Mouse (Mus musculus) adrenal gland, postnatal 4 days (tissue): ENCODE measurements around the gene Thap3. TPM values are rescaled to one million over a fixed set of nuclear protein-coding genes. Genes with fewer than 3 reads are reported as not detected.

Experiments
- DNase-seq, 2 experiments: peaks; one replicate each; pipeline ENCODE4 v3.0.0; 2021 to 2022; ENCODE audit warnings: low spot score in 2 of 2, mixed read lengths in 2 of 2
- total RNA-seq, 2 experiments: library from RNA; stranded (reverse); gene quantifications; 2 replicates each; pipeline ENCODE4 v1.2.3; 2021

Thap3 gene
- total RNA-seq, 2 experiments from 2014 or later, result 35.6 to 41.8 TPM

GRCm38 (mm10) chr4:151985886-151986285, 2.9 kb downstream of the Thap3 start:
- no peak for DNase-seq

- no peak for DNase-seq
Measured at GRCm38 (mm10) chr4:151983560-151983959, 5.2 kb downstream of the Thap3 start.

DNA sequence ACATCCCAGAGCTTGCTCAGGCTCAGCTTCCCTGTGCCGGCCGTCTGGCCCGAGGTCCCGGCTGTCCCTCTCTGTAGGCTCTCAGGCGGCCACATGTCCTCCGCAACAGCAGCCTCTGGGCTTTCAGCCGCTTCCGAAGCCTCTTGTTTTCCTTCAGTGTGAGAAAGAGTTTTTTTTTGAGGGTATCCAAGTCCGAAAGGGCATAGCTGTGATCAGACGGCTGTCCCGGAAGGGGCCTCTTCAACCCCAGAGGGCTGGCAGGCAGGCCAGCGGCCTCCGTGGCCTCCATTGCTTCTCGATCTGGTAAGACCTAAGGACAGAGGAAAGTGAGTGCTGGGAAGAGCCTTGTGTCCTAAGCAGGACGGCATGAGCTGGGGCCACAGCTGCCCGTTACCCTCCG, 5.8 kb downstream of the Thap3 start:
- DNase-seq, result no peak

DNA sequence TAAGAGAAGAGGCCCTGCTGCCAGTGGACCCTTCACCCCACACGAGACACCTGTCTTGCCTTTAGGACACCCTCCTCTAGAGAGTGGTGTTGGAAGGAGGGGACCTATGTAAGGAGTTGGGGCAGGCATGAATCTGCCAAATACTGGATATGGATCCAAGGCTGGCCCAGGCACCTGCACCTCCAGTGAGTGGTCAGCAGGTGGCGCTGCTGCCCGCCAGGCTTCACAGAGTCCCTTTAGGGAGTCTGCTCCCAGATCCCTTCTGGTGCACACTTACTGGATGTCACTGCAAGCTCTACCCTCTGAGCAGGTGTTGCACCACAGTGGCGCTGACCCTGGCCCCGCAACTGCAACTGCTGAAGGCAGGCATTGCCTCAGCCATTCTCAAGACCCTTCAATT, 7.4 kb downstream of the Thap3 start:
- DNase-seq, result peak; percentile 72 to 75

DNA sequence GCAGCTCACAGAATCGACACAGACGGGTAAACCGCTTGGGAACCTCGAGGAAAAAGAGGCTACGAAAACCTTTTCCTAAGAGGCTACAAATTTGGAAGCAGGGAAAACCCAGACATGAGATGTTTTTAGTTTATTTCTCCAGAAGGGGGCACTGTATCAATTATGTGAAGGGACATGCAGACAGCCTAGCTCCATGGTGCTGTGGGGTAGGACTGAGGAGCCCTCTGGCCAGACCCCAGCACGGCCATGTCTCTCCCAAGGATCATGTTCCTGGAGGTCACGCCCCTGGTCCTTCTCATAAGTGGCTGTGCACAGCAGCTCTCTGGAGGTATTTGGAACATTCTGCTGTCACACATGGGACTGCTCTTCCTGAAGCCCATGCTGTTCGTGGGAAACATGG, 8.1 kb downstream of the Thap3 start:
- DNase-seq, result no peak

GRCm38 (mm10) chr4:151977748-151978147, 11.0 kb downstream of the Thap3 start:
- DNase-seq, result peak; percentile 64 to 76

- no peak for DNase-seq
Measured at GRCm38 (mm10) chr4:151975441-151975840, 13.4 kb downstream of the Thap3 start.

- DNase-seq, result no peak
Measured at GRCm38 (mm10) chr4:151972221-151972967, 16.4 kb downstream of the Thap3 start.

GRCm38 (mm10) chr4:151968204-151968921, 20.4 kb downstream of the Thap3 start:
- DNase-seq, result no peak

DNA sequence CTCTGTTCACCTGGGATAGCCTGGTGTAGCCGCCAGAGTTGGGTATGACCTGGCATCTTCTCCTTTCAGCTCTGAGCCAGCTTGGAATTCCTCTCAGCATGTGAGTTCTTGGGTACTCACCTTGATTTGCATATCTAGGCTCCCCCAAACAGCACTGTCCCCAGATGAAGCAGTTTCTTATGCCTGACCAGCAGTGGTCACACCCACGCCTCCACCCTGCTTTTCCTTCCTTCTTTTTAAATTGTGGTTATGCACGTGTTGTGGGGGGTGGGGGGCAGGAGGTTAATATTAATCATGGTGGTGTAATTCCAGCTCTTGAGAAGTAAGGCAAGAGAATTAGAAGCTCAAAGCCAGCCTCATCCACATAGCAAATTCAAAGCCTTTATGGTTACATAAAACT, 26.0 kb downstream of the Thap3 start:
- DNase-seq, result no peak

DNA sequence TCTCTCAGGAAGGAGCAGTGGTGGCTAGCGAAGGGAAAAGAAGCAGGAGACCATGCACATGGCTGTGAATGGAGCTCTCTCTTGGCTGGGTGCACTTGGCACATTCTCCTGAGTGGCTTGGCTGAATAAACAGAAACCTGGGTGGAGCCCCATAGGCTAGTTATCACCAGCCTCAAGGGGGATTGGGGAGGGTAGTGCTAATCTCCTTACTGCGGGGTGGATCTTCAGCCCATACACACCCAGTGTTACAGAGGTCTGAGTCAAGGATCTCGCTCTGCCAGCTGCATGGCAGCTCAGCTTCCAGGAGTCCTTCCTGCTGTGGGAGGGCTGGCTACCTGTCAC, 28.3 kb downstream of the Thap3 start:
- no peak for DNase-seq

DNA sequence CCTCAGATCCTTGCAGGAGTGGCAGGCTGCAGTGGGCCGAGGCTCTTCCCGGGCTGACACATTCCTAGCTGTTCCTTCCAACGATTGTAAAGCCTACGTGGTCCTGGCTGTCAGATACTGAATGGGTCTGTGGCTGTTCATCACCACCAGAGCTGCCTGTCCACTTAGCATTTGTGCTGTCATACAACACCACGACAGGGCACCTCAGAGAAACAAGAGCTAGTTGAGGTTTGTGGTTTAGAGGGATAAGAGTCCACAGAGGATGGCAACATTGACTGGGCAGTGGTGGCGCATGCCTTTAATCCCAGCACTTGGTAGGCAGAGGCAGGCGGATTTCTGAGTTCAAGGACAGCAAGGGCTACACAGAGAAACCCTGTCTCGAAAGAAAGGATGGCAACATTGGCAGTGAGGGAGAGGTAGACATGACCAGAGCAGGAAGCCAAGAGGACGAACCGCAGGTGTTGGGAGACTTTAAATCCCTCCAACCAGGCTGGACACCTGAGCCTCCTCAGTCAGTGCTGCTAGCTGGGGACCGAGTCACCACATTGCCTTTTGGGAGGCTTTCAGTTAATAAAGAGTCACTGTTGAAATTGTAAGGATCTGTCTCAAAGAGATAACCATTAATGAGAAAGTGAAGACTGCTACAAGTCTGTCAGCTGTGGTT, 28.8 kb downstream of the Thap3 start:
- no peak for DNase-seq

DNA sequence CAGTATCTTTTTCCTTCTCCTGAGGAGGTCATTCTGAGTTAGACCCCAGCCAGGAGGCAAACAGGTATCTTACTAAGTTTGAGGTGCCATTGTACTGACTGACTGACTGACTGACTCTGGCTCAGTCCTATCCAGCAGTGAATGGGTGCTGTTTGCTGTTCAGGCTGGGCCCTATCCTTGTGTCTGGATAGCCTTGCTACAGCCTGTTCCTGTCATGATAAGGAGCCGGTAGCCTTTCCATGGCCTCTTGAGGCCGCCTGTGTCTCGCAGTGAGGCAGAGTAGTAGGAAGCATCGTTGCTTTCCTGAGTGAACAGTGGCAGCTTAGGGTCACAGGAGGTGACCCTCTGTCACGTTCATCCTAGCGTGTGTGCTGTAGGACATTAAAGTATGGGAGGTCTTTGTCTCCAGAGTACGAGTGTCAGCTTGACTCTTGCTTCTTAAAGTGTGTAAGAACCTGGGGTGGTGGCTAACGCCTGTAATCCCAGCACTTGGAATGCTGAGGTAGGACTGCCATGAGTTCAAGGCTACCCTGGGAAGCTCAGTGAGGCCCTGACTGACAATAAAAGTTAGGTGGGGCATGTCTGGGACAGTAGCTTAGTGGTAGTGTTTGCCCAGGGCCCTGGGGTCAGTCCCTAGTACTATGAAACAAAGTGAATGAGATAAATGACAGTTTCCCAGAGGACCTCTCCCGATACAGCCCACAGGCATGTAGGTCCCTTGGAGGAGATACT, 31.0 kb downstream of the Thap3 start:
- DNase-seq, result no peak

DNA sequence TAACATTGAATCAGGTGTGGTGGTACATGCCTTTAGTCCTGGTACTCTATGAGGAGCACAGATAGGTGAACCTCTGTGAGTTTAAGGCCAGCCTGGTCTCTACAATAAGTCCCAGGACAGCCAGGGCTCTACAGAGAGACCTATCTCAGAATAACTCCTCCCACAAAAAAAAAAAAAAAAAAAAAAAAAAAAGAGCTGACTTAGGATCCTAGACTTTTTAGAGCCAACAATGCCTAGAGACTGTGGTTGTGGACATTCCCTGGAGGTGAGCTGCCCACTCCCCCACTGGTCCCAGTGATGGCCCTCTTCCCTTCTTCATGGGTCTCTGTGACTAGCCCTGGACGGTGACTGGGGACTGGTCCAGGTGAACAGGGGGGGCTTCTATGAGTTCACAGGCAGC, 33.0 kb downstream of the Thap3 start:
- DNase-seq, result no peak

DNA sequence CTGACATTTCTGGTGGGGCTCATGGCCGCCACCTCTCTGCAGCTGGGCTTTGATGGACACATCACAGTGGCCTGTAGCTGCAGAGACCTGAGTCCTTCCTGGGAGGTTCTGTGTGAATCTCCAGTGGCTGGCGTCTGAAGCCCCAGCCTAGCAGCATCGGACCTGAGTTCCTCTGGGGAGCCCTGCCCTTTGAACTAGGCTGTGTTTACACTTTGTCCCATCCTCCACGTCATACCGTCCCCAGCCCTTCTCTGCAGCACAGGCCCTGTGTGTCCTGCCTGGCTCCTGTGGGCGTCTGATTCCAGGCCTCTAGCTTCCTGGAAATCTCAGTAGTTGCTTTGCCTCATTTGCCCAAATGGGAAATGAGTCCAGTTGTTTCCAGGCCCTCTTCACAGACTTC, 35.6 kb downstream of the Thap3 start:
- no peak for DNase-seq

GRCm38 (mm10) chr4:151948497-151949471, 40.0 kb downstream of the Thap3 start:
- DNase-seq, result no peak

GRCm38 (mm10) chr4:151946211-151946610, 42.6 kb downstream of the Thap3 start:
- DNase-seq, result no peak

- no peak for DNase-seq
Measured at GRCm38 (mm10) chr4:151938089-151938488, 50.7 kb downstream of the Thap3 start.

- DNase-seq, result no peak
Measured at GRCm38 (mm10) chr4:151937441-151937840, 51.4 kb downstream of the Thap3 start.

GRCm38 (mm10) chr4:151934215-151934572, 54.6 kb downstream of the Thap3 start:
- no peak for DNase-seq
